Mouse (Mus musculus) stomach, postnatal 0 days (tissue): Measurements from ENCODE around the gene Wrb. TPM values are rescaled to one million over a fixed set of nuclear protein-coding genes. Genes with fewer than 3 reads are reported as not detected.
A peak's percentile ranks its signal among the peaks of the same experiment; 100 is the strongest.

Source experiments
- ATAC-seq: fragments of 200-750 bp; cut with Nextera tagmentation; 2 replicates; pipeline ENCODE4 v1.8.0; 2017; ENCODE audit not compliant: low FRiP score, low TSS enrichment
- DNase-seq: peaks from one replicate; pipeline ENCODE4 v3.0.0-alpha.2; 2016; ENCODE audit warnings: low spot score
- H3K27ac ChIP-seq: fragments of 300-500 bp; sonication (generic); replicated peaks from 2 replicates; pipeline ENCODE4 v1.5.1; 2014; ENCODE audit warnings: mild to moderate bottlenecking, control low read depth
- H3K27me3 ChIP-seq: fragments of 300-500 bp; sonication (generic); 2 replicates; pipeline ENCODE4 v1.6.1; 2014; ENCODE audit warnings: low read length; ENCODE audit not compliant: control insufficient read depth, insufficient read depth
- H3K36me3 ChIP-seq: fragments of 300-500 bp; sonication (generic); 2 replicates; pipeline ENCODE4 v1.6.1; 2014; ENCODE audit warnings: low read length, mixed read lengths; ENCODE audit not compliant: control insufficient read depth, insufficient read depth
- H3K4me1 ChIP-seq: fragments of 300-500 bp; sonication (generic); replicated peaks from 2 replicates; pipeline ENCODE4 v1.6.1; 2014; ENCODE audit warnings: antibody characterized with exemption; ENCODE audit not compliant: control insufficient read depth, insufficient read depth
- H3K4me2 ChIP-seq: fragments of 300-500 bp; sonication (generic); replicated peaks from 2 replicates; pipeline ENCODE4 v1.6.1; 2014; ENCODE audit warnings: low read depth, mild to moderate bottlenecking, control low read depth, moderate library complexity
- H3K4me3 ChIP-seq: fragments of 300-500 bp; sonication (generic); 2 replicates; pipeline ENCODE4 v1.5.1; 2014; ENCODE audit warnings: low read depth, low read length, control low read depth
- H3K9ac ChIP-seq: fragments of 300-500 bp; sonication (generic); 2 replicates; pipeline ENCODE4 v1.6.1; 2014; ENCODE audit warnings: mild to moderate bottlenecking, low read length, control low read depth, mixed read lengths
- H3K9me3 ChIP-seq: fragments of 300-500 bp; sonication (generic); 2 replicates; pipeline ENCODE4 v1.6.1; 2016; ENCODE audit warnings: low read length; ENCODE audit not compliant: control insufficient read depth
- CTCF ChIP-seq: IDR thresholded peaks from 2 replicates; pipeline ENCODE4 v1.5.1; 2016; ENCODE audit warnings: antibody characterized with exemption, low read depth, mild to moderate bottlenecking, moderate library complexity
- EP300 ChIP-seq: optimal IDR thresholded peaks from 2 replicates; pipeline ENCODE3; 2016; ENCODE audit warnings: antibody characterized with exemption
- WGBS: fragments of 180-500 bp; shearing (Covaris S2); extraction: QIAGEN DNeasy Blood & Tissue Kit; methylation state at CpG from one replicate; pipeline ENCODE4 v1.1.7; 2014; 5-methylcytosine and 5-hydroxymethylcytosine counted together
- polyA plus RNA-seq: library from polyadenylated mRNA; unstranded; fragments of >200 nt; fragmentation: Nextera tagmentation; extraction: Ambion mirVana; gene quantifications from 2 replicates; pipeline ENCODE4 v1.2.1, GENCODE M21; 2015

Wrb gene
- polyA plus RNA-seq, 1 experiment from 2014 or later = 33.1 TPM

DNA sequence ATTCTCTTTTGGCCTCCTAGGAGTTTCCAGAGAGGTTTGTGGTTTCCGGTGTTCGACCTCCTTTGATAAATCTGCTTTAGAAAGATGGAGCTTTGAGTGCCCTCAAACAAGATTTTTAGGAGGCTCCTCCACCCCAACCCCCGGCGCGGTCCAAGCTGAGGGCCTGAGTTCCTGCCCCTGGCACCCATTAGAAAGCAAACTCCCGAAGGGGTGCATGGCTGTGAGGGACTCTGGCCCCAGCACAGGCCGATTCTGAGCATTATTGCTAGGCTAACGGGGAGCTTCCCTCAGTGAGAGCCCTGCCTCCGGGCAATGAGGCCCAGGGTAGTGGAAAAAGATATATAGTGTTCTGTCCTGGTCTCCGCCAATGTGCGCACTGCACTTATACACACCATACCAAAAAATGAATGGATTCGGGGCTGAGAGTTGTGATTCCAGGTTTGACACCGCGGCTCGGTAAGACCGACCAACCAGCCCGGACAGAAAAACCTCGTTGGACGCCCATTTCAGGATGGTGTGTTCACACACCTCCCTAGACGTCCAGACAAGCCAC is 14.7 kb downstream of the Wrb start:
- 81% methylated on average over 20 of the region's 20 CpGs for WGBS
- no peak for TF ChIP-seq CTCF
- no peak for TF ChIP-seq EP300
- H3K36me3 ChIP-seq = 0 out of 2 replicates have a peak, but pooled peaks cover 1% of the 10 kb centered on the region
- peak overlapping the region; percentile 55 for H3K4me3 ChIP-seq
- peak overlapping the region; percentile 88 for H3K9ac ChIP-seq
- no peak for DNase-seq
- H3K27me3 ChIP-seq = no peaks in the 10 kb centered on the region
- no peaks in the 10 kb centered on the region for H3K9me3 ChIP-seq
- no peaks in the 10 kb centered on the region; the same call in 1 of the 2 replicates for H3K4me1 ChIP-seq
- ATAC-seq = no peak
- peak overlapping the region; percentile 86 for H3K27ac ChIP-seq
- H3K4me2 ChIP-seq = peak overlapping the region; percentile 98

DNA sequence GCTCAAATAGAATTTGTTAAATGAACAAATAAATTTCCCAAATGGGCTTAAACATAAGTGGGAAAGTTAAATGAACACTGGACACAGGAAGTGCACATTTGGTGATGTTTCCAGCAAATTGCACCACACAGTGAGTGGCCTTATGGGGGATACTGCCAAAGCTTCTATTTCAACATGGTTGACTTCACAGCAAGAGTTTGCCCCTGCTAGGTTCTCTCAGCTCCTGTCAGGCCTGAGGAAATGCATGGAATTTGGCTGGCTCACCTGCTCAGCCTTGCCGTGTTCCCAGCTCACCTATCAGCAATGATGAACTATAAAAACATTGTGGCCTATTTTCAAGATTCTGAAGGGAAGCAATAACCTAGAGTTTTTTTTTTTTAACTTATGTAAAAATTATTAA is 15.7 kb downstream of the Wrb start:
- no peaks in the 10 kb centered on the region for H3K27me3 ChIP-seq
- no peaks in the 10 kb centered on the region for H3K9me3 ChIP-seq
- TF ChIP-seq CTCF (no peak), EP300 (no peak)
- H3K9ac ChIP-seq = no peak overlapping the region
- ATAC-seq = no peak
- no peak for DNase-seq
- H3K4me1 ChIP-seq = no peaks in the 10 kb centered on the region; the same call in 1 of the 2 replicates
- no peak overlapping the region for H3K27ac ChIP-seq
- no peak overlapping the region for H3K4me3 ChIP-seq
- no peak overlapping the region for H3K4me2 ChIP-seq
- WGBS = 79% methylated on average over 1 of the region's 1 CpGs
- no peaks in the 10 kb centered on the region for H3K36me3 ChIP-seq

GRCm38 (mm10) chr16:96161336-96161735 is 16.1 kb downstream of the Wrb start:
- no peak overlapping the region for H3K9ac ChIP-seq
- WGBS = 79% methylated on average over 4 of the region's 4 CpGs
- no peaks in the 10 kb centered on the region; the same call in 1 of the 2 replicates for H3K4me1 ChIP-seq
- ATAC-seq (no peak), DNase-seq (no peak)
- H3K4me2 ChIP-seq = no peak overlapping the region
- H3K9me3 ChIP-seq = no peaks in the 10 kb centered on the region
- no peaks in the 10 kb centered on the region for H3K36me3 ChIP-seq
- no peak for TF ChIP-seq CTCF
- no peak overlapping the region for H3K27ac ChIP-seq
- H3K4me3 ChIP-seq = no peak overlapping the region
- H3K27me3 ChIP-seq = no peaks in the 10 kb centered on the region

DNA sequence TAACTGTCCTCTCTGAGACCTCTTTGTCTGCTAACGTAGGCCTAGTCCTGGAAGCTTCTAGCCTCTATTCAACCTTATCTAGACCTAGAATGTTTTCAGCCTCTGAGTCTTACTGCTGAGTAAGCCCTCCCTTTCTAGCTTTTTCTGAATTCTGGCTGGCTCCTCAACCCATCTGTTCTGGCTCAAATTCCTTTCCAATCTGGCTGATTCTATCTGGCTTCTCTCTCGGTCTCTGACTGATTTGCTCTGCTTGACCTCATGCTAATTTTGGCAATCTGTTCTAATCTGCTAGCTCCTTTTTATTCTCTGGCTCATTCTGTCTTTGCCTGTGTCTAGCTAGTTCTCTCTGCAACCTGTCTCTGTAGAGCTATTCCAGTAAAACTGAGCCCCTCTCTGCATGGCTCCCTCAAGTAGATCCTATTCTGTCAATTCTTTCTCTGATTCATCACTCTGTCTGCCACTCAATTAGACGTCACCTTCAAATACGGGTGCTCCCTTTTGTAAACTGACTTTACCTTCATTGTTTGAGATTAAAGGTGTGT is 20.6 kb downstream of the Wrb start:
- Histone ChIP-seq H3K27ac (no peak overlapping the region), H3K9me3 (no peaks in the 10 kb centered on the region), H3K4me2 (no peak overlapping the region), H3K27me3 (no peaks in the 10 kb centered on the region), H3K9ac (no peak overlapping the region), H3K36me3 (no peaks in the 10 kb centered on the region), H3K4me1 (no peaks in the 10 kb centered on the region), H3K4me3 (no peak overlapping the region)
- WGBS = 51% methylated on average over 4 of the region's 4 CpGs
- TF ChIP-seq EP300 (no peak), CTCF (no peak)
- no peak for DNase-seq
- no peak for ATAC-seq

DNA sequence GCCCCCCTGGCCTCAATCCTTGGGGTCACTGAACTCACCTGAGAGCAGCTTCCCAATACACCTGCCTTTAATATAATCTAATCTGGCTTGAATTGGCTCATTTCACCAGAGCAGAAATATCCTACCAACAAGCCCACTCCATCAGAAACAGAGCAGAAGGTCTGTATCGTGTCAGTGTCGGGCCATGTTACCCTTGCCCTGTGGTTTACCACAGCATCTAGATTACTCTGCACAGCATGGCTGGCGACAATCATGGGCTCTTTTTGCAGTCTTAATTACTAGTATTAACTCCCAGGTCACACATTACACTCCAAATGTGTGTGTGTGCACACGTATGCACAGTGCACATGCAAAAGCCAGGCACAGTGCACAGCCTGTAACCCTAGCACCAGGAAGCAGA is 23.6 kb downstream of the Wrb start:
- DNase-seq = no peak
- no peaks in the 10 kb centered on the region for H3K27me3 ChIP-seq
- no peak overlapping the region for H3K4me2 ChIP-seq
- H3K36me3 ChIP-seq = no peaks in the 10 kb centered on the region
- WGBS = 84% methylated on average over 4 of the region's 4 CpGs
- no peak overlapping the region for H3K4me3 ChIP-seq
- H3K9ac ChIP-seq = no peak overlapping the region
- no peak overlapping the region for H3K27ac ChIP-seq
- TF ChIP-seq EP300 (no peak), CTCF (no peak)
- no peak for ATAC-seq
- no peaks in the 10 kb centered on the region for H3K4me1 ChIP-seq
- no peaks in the 10 kb centered on the region for H3K9me3 ChIP-seq

- Histone ChIP-seq H3K4me1 (no peaks in the 10 kb centered on the region), H3K36me3 (no peaks in the 10 kb centered on the region), H3K27me3 (no peaks in the 10 kb centered on the region), H3K27ac (no peak overlapping the region), H3K4me3 (no peak overlapping the region), H3K9ac (no peak overlapping the region), H3K9me3 (no peaks in the 10 kb centered on the region), H3K4me2 (no peak overlapping the region)
- TF ChIP-seq EP300 (no peak), CTCF (no peak)
- no peak for ATAC-seq
- DNase-seq = no peak
- 55% methylated on average over 8 of the region's 8 CpGs for WGBS
Measured at GRCm38 (mm10) chr16:96173648-96174047, 28.4 kb downstream of the Wrb start.
